Mouse (Mus musculus): ENCODE measurements at regions not wholly inside any gene's neighbourhood (a gene's known extent, or its start where the extent isn't known, plus 50 kb on each side); places are given as distances from the start of the nearest gene placed in this dataset.

DNA sequence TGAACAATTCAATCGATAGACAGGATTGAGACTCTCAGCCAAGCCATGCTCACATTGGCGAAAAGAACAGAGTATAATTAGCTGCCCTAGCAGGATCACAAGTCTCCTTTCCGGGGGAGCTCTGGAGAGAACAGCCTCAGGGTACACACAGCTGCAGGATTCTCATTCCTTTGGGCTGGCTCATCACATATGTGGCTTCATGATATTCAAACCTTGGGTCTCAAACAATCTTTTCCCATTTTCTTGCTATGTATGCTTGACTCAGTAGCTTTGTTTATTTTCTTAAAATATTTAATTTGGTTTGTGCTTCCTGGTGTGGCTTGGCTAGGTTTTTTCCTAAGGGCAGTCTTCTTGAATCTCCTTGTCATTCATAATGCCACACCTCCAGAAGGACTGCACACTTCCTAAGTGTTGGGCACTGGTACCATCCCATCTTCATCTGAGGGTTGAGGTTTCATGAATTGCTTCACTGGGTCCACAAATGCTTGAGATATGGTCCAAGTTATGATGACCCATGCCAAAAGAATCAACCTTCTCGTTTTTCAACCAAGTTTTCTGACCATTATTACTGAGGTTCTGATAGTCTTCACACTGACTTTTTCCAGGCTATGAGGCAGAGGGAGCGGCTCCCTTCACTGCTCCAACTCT lies 269.4 kb downstream of the Osr1 start:
- Histone ChIP-seq H3K4me3 (ENCODE audit: insufficient read depth, low read length) (no peak overlapping the region), H3K4me1 (ENCODE audit: control insufficient read depth, insufficient read depth, low read length) (peaks cover 3% of the 10 kb centered on the region), H3K27ac (ENCODE audit: insufficient read depth, low read length) (peak overlapping the region; percentile 88)
- TF ChIP-seq CTCF (IDR thresholded peaks at IDR 0.05; ENCODE audit: borderline replicate concordance, insufficient read depth, low read length) (no peak), POLR2A (IDR thresholded peaks at IDR 0.05; ENCODE audit: low read depth, low read length) (no peak)

DNA sequence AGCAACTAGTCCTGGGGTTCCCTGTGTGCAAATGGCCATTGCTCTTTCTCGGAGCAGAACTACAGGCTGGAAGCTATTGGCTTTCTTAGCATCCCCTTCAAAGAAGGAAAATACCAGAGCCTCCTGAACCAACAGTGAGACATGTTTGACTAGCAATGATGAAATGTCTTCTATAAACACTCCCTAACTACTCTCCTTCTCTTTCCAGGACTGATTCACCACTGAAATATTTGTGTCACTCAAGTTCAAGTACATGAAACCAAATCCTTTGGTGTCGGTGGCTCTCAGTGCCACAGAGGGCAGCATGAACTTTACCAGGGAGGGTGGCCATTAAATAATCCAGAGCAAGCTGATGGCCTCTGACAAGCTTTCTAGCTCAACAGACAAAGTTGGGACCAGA lies 270.0 kb downstream of the Osr1 start:
- Histone ChIP-seq H3K27ac (ENCODE audit: insufficient read depth, low read length) (peak overlapping the region; percentile 88), H3K4me3 (ENCODE audit: insufficient read depth, low read length) (no peak overlapping the region), H3K4me1 (ENCODE audit: control insufficient read depth, insufficient read depth, low read length) (peaks cover 3% of the 10 kb centered on the region)
- no peak for TF ChIP-seq POLR2A (IDR thresholded peaks at IDR 0.05; ENCODE audit: low read depth, low read length)
- no peak for TF ChIP-seq CTCF (IDR thresholded peaks at IDR 0.05; ENCODE audit: borderline replicate concordance, insufficient read depth, low read length)

DNA sequence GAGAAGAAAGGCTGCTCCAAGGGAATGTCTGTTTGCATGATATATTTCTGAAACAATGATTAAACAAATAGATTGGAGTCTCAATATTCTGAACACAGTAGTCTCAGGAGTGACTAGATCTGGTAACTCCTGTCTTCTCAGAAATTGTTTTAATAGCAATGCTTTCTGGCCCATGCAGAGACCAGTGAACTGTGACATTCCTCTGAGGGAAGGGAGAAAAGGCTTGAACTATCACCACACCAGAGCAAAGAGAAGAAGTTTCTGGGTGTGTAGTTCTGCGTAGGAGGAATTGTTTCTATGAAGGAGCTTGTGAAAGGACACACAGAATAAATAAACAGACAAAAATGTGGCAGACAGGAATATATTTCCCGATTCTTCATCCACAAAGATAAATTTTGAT lies 277.1 kb downstream of the Osr1 start:
- no peaks in the 10 kb centered on the region for H3K4me1 ChIP-seq (ENCODE audit: control insufficient read depth, insufficient read depth, low read length)
- peak overlapping the region; percentile 65; the same call in 1 of the 2 replicates for H3K27ac ChIP-seq (ENCODE audit: insufficient read depth, low read length)
- no peak for TF ChIP-seq CTCF (IDR thresholded peaks at IDR 0.05; ENCODE audit: borderline replicate concordance, insufficient read depth, low read length)
- no peak for TF ChIP-seq POLR2A (IDR thresholded peaks at IDR 0.05; ENCODE audit: low read depth, low read length)
- H3K4me3 ChIP-seq (ENCODE audit: insufficient read depth, low read length) = no peak overlapping the region

DNA sequence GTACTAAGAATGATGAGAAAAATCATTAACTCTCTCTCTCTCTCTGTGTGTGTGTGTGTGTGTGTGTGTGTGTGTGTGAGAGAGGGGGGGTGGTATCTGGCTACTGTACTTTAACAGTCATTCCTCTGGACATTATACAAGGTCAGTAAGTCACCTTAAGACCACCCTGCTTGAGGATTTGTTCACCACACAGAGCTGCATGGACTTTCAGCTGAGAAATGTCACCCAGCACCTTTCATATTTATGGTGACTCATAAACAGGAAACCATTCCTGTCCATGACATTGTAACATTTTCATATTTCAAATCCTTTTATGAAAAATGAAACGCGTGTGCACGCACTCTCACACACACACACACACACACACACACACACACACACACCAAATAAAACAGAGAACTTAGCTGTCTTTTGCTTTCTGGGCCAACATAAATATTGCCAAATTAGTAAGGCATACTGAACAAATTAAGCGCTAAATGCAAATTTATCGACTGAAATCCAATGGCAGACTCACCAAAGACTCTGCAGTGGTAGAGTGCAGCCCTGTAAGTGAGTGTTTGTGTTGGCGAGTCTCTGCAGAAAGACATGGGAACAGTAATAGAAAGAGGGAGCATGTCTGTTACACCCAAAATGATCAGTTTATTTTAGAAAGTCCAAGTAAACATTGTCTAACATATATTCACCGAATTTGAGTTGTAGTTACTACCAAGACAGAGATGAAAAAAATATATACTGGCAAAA lies 277.7 kb downstream of the Osr1 start:
- Histone ChIP-seq H3K27ac (ENCODE audit: insufficient read depth, low read length) (peak overlapping the region; percentile 65), H3K4me3 (ENCODE audit: insufficient read depth, low read length) (no peak overlapping the region), H3K4me1 (ENCODE audit: control insufficient read depth, insufficient read depth, low read length) (no peaks in the 10 kb centered on the region)
- TF ChIP-seq CTCF (IDR thresholded peaks at IDR 0.05; ENCODE audit: borderline replicate concordance, insufficient read depth, low read length) (no peak), POLR2A (IDR thresholded peaks at IDR 0.05; ENCODE audit: low read depth, low read length) (no peak)

DNA sequence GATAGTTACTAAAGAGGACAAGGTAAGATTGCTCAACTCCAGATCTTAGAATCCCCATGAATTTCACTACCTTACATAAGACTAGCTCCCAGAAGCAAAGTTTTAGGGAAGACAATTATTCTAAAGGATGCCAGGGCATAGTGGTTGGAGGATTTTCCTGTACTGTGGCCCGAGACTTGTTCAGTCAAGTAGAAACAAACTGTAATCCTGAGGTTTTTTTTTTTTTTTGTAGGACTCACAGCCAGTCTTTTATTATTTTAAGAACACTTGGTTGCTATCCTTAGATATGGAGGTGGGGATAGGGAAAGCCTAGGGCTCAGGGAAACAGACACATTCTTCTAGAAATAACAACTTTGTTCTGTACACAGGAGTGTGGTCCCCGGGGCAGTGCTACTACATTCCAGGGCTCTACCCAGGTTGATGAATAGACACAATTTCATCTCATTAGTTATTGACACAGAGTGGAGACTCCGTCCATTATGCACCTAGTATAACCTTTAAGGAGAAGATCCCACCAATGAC lies 285.6 kb downstream of the Osr1 start:
- no peak for TF ChIP-seq POLR2A (IDR thresholded peaks at IDR 0.05; ENCODE audit: low read depth, low read length)
- no peak for TF ChIP-seq CTCF (IDR thresholded peaks at IDR 0.05; ENCODE audit: borderline replicate concordance, insufficient read depth, low read length)
- peaks cover 4% of the 10 kb centered on the region for H3K4me1 ChIP-seq (ENCODE audit: control insufficient read depth, insufficient read depth, low read length)
- H3K4me3 ChIP-seq (ENCODE audit: insufficient read depth, low read length) = no peak overlapping the region
- peak overlapping the region; percentile 53; the same call in 1 of the 2 replicates for H3K27ac ChIP-seq (ENCODE audit: insufficient read depth, low read length)

DNA sequence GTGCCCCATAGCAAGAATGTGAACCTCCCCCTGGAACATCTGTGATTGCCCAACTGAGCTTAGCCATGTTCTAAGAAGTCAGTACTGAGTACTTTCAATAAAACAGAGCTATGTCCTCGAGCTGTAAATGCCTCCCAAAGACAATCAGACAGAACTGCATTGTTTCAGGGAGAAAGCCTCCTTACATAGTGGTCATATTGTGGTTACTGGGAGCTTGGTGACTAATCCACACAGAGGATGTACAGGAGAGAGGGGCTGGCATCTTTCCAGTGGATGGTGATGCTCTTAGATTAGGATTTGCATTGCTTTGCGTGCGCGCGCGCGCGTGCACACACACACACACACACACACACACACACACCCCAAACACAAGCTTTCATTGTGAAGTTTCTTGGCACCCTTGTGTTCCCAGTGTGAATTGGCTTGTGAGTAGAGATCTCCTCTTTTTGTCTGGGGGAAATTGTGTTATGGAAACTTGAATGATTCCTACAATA lies 286.3 kb downstream of the Osr1 start:
- TF ChIP-seq POLR2A (IDR thresholded peaks at IDR 0.05; ENCODE audit: low read depth, low read length) = no peak
- TF ChIP-seq CTCF (IDR thresholded peaks at IDR 0.05; ENCODE audit: borderline replicate concordance, insufficient read depth, low read length) = no peak
- H3K4me1 ChIP-seq (ENCODE audit: control insufficient read depth, insufficient read depth, low read length) = peaks cover 4% of the 10 kb centered on the region
- H3K4me3 ChIP-seq (ENCODE audit: insufficient read depth, low read length) = no peak overlapping the region
- peak overlapping the region; percentile 53; the same call in 1 of the 2 replicates for H3K27ac ChIP-seq (ENCODE audit: insufficient read depth, low read length)

DNA sequence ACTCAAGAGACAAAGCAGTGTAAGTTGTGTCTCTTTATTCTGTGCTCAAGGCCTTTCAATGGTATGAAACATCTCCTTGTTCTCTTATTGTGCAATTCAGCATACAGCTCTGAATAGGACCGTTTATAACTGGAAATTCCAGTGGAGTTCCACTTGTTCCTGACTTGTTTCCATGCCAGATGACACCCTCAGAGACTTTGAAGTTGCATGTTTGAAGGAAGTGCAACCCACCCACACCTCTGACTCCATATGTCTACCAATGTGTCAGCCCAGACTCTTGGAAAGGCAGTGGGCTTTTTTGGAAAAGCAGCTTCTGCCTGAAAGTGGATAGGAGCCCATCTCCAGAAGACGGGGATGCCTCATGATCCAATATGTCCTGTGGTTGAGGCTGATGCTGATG lies 288.1 kb downstream of the Osr1 start:
- no peak overlapping the region for H3K4me3 ChIP-seq (ENCODE audit: insufficient read depth, low read length)
- TF ChIP-seq CTCF (IDR thresholded peaks at IDR 0.05; ENCODE audit: borderline replicate concordance, insufficient read depth, low read length) (no peak), POLR2A (IDR thresholded peaks at IDR 0.05; ENCODE audit: low read depth, low read length) (no peak)
- H3K4me1 ChIP-seq (ENCODE audit: control insufficient read depth, insufficient read depth, low read length) = peaks cover 4% of the 10 kb centered on the region

DNA sequence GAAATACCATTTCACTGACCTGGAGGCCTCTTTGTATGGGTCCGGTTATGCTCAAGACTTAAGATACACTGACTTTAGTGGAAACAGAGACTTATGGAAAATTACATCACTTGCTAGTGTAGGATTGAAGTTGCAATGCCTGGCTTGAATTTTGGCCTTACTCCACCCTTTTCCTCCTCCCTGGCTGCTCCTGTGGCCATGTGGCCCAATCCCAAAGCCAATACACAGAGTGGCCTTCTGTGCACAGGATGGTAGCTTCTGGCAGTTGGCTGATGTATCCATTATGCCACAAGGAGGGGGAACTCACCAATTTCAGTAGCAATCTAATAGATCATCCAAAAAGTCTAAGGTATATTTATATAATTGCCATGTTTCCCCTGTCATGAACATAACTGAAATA lies 292.4 kb downstream of the Osr1 start:
- Histone ChIP-seq H3K4me3 (ENCODE audit: insufficient read depth, low read length) (no peak overlapping the region), H3K4me1 (ENCODE audit: control insufficient read depth, insufficient read depth, low read length) (no peaks in the 10 kb centered on the region), H3K27ac (ENCODE audit: insufficient read depth, low read length) (no peak overlapping the region)
- TF ChIP-seq CTCF (IDR thresholded peaks at IDR 0.05; ENCODE audit: borderline replicate concordance, insufficient read depth, low read length) (no peak), POLR2A (IDR thresholded peaks at IDR 0.05; ENCODE audit: low read depth, low read length) (no peak)

More for the DNA sequence above, 288.1 kb downstream of the Osr1 start:
- no peak overlapping the region for H3K27ac ChIP-seq (ENCODE audit: insufficient read depth, low read length)

DNA sequence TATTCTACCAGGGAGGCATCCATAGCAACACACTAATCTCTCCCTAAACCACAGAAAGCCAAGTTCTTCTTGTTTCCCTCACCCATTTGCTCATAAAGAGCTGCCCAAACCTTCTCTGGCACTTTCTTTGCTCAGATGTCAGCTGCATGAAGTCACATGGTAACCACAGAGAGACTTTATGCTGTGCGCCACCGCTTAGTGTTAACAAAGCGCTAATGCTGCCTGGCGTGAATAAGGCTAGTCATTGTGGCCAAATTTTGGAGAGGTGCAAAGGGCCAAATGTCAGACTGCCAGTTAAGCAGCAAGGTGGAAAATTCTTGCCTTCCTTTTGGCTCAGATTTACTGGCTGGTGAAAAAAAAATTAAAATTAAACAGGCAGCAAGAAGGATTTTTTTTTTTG lies 302.3 kb downstream of the Osr1 start:
- H3K4me1 ChIP-seq (ENCODE audit: control insufficient read depth, insufficient read depth, low read length) = no peaks in the 10 kb centered on the region
- TF ChIP-seq POLR2A (IDR thresholded peaks at IDR 0.05; ENCODE audit: low read depth, low read length) = no peak
- TF ChIP-seq CTCF (IDR thresholded peaks at IDR 0.05; ENCODE audit: borderline replicate concordance, insufficient read depth, low read length) = no peak
- no peak overlapping the region for H3K4me3 ChIP-seq (ENCODE audit: insufficient read depth, low read length)
- no peak overlapping the region for H3K27ac ChIP-seq (ENCODE audit: insufficient read depth, low read length)

DNA sequence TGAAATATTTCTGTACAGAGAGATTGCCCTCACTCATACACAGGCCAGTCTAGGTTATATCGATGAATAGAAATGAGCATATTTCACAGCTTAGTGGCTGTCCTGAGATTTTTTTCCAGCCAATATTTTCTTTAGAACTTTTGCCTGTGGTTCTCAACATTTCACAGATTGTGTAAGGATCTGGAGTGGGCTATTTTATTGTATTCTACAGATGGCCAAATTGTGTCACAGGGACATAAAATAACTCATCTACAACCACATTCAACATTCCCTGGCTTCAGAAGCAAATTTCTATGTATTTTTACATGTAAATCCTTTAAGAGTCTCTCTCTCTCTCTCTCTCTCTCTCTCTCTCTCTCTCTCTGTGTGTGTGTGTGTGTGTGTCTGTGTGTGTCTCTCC lies 303.3 kb downstream of the Osr1 start:
- no peak overlapping the region for H3K4me3 ChIP-seq (ENCODE audit: insufficient read depth, low read length)
- no peak for TF ChIP-seq CTCF (IDR thresholded peaks at IDR 0.05; ENCODE audit: borderline replicate concordance, insufficient read depth, low read length)
- no peak for TF ChIP-seq POLR2A (IDR thresholded peaks at IDR 0.05; ENCODE audit: low read depth, low read length)
- H3K27ac ChIP-seq (ENCODE audit: insufficient read depth, low read length) = no peak overlapping the region
- no peaks in the 10 kb centered on the region for H3K4me1 ChIP-seq (ENCODE audit: control insufficient read depth, insufficient read depth, low read length)

All from embryonic fibroblast, embryonic 13.5 days (primary cell).